Mouse (Mus musculus): ENCODE results near the gene Rgl3.

Gene Rgl3

DNA sequence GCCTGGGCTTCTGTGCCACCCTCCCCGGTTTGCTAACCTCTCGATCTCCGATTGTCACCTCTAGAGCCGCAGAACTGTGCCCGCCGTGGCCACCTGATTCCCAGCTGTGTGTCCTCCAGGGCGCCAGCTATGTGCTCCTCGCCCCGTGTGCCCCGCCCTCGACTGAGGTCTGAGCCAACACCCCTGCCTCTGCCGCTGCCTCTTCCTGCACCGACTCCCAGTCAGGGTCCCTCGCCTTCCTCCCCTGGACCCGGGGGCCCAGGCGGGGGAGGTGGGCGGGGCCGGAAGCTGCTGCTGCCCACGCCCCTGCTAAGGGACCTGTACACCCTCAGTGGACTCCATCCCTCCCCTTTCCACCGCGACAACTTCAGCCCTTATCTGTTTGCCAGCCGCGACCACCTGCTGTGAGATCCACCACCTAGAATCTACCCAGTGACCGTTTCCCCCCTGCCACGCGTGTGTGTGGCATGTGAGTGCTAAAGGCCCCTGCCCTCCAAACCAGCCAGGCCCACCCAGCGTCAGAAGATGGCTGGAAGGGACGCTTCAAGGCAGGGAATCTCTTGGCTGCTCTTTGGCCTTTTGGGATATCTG, 41.6 kb downstream of the Rgl3 start:
- no peak for DNase-seq

DNA sequence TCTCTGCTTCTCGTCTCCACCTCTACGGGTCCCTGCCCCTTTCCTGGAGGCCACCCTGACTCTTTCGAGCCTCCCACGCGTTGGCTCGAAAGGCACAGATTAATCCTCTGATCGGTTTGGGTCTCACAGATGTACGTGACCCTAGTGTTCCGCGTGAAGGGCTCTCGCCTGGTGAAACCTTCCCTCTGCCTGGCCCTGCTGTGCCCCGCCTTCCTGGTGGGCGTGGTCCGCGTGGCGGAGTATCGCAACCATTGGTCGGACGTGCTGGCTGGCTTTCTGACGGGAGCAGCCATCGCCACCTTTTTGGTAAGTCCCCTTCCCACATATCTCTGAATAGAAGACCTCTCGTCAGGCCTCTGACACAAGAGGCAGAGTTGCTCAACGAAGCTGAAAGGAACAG, 45.0 kb downstream of the Rgl3 start:
- DNase-seq = no peak

DNA sequence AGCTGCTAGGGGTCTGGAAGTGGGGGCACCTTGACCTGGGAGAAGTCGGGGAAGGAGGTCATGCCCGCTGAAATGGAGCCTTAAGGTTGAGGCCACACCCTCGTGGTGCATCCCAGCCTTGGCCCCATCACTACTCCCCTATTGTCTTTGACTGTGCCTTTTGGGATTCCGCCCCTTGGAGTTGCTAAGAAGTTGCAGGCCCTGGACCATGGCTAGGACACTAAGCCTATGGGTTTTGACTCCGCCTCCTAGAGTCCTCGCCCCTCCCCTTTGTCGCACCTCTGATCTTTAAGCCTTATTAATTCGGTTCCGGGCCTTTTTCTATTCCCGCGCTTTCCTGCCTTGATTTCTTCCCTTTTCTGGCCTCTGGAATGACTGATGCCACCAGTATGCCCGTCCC, 45.6 kb downstream of the Rgl3 start:
- no peak for DNase-seq

DNA sequence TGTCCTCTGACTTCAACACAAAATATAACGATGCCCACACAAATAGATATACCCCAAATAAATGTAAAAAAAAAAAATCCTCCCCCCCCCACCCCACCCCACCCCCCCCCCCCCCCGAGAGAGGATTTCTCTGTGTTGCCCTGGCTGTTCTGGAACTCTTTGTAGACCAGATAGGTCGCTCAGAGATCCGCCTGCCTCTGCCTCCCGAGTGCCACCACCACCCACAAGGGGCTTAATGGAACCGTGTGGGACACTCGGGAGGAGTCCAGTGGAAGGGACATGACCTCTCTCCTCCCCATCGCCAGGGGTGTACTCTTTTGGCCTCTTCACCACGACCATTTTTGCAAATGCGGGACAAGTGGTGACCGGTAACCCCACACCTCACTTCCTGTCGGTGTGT, 46.2 kb downstream of the Rgl3 start:
- no peak for DNase-seq

DNA sequence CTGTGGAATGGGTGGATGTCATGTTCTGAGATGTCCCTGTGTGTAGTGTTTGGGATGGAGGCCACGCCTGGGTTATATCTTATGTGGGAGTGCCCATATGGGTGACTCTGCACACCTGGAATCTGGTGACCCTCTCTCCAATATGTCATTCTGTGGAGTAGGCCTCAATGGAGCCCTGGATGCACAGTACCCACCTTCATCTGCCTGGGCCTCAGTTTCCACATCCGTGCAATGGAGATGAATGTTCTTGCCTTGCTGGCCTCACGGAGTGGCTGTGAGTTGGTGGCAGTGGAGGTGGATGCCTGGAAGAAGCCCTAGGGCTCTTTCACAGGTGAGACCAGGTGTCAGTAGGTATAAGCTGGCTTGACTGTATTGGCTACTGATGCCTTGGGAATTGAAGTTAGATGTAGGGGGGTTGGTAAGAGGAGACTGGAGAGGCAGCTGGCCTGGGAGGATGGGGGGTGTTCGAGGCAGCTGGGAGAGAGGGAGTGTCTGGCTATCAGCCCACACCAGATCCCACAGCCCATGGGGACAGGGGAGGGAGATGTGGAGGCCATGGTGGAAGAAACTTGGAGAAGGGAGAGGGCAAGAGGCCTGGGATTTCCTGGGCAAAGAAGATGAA, 50.9 kb downstream of the Rgl3 start:
- DNase-seq = no peak

DNA sequence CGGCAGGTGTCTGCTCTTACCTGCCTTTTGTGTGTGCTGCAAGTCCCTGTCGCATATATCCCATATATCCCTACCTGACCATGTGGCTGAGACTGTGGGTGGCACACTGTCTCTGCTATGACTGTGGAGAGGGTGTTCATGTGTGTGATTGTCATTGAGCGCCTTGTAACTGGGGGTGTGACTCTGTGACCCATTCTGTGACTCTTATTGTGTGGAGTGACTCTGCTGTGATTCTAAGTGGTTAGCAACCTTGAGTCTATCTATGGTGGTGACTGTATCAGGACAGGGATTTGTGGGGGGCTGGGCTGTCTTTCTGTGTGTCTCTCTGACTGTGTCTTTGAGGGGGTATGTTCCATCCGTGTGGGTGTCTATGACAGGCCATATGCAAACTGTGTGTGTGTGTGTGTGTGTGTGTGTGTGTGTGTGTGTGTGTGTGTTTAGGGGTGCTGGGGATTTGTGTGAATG, 51.5 kb downstream of the Rgl3 start:
- DNase-seq = no peak

DNA sequence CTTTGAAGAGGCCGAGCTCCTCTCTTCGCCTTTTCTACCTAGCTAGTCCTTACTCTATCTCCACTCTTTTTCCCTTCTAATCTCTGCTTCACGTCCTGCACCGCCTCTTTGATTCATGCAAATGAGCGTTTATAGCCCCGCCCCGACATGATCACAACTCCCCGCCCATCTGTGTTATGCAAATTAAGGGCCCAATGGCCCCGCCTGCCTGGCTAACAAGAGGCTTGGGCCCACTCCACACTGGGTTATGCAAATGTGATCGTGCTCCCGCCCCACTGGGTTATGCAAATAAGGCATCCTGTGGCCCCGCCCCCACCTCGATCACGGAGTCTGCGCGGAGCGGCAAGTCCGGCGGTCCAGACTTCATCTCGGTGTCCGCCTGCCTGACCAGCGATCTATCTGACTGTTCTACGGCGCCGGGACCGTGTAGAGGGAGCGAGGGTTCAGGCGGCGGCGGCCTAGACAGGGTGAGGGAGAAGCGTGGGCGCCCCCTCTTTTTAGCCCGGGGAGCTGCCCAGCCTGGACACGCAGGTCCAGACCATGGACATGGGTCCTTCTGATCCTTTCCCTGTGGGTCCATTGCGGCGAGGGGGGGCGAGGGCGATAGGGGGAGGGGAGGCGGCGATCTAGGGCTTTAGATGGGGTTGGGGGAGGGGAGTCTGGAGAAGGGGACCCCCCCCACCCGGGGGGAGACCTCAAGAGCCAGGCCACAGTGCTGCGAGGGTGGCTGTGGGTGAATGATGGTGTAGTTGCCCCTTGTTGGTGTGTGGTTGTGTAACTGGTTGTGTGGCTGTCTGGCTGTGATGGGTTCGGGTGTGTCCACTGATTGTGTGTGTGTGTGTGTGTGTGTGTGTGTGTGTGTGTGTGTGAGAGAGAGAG, 52.3 kb downstream of the Rgl3 start, which contains the start of gene Plppr2:
TSS of gene Plppr2 (plus strand) at position 342 of the 879 bp plus-strand sequence.
- DNase-seq = peak; percentile 99

DNA sequence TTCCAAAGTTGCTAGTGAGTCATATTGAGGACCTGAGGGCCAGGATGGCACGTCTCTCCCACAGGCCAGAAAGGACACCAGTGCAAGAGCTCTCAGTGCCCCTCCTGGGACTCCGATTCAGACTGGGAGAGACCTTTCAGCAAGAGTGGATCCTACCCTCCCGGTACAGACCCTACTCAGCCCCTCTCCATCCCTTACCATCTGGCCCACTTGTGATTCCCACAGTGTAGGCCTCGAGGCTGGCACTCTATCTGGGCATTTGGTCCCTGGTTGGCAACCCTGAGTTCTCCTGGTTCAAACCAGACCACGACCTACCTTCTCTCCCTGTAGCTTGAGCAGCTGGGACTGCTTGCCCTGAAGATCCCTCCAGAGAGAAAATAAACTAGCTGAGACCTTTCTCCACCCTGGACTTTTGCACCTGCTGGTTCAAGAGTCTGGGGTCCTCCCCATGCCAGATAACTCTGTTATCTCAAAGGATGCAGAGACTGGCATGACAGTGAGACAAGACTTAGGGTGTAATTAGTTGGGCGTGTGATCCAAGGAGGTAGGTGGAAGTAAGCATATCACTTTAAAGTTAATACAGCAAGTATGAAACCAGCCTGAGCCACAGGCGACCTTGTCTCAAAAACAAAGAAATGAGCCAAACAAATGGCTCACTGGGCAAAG, 53.6 kb downstream of the Rgl3 start:
- DNase-seq = no peak

DNA sequence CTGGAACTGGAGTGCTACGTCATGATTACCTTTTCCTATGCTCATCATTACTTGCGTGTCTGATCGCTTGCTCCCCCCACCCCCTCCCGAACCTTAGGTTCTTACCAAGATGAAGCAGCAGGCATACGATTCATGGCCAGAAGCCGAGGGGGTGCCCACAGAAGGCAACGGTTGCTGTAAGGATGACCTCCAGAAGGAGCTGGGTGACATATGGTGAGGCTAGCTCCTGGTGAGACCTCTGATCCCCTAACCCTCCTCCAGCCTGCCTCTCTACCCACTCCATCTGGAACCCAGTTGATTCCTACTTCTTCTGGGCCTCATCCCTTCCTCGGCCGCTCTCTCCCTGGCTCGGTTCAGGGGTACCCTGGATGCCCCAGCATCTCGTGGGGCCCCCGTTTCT, 55.2 kb downstream of the Rgl3 start:
- no peak for DNase-seq

DNA sequence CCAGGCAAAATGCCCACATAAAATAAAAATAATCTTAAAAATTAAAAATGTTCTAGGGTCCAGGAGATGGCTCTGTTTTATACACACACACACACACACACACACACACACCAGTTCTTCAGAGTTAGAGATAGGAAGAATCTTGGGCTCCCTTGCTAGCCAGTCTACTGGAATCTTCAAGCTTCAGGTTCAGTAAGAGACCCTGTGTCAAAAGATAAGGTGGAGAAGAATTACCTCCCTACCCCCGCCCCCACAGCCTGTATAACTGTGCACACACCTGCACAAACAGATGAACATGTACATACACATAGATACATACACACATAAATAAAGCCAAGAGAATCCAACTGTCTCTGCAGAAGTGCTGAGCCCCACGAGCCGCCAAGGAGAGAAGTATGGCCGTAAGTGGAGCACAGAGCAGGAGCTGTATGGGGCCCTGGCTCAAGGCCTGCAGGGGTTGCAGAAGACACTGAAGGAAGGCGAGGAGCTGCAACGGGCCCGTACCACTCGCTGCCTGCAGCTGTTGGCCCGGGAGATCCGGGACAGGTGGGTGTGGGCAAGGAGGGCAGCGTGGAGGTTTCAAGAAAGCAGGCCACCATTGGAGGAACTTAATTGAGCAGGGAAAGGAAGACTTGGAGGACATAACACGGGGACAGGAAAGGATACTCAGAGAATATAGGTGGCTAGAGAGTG, 56.7 kb downstream of the Rgl3 start:
- DNase-seq = no peak

DNA sequence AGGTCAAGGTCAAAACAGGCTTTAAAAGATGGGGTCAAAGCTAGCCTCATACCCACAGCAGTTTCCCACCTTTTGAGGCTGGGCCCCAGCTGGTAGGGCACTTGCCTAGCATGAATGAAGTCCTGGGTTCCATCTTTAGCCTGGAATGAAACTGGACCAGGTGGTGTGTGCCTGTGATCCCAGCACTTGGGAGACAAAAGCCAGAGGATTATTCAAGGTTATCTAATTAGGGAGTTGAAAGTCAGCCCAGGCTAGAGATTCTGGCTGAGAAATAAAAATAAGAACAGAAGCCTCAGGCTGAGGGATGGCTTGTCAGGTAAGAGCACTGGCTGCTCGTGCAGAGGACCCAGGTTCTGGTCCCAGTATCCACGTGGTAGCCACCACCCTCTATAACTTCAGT, 57.2 kb downstream of the Rgl3 start:
- DNase-seq = no peak

DNA sequence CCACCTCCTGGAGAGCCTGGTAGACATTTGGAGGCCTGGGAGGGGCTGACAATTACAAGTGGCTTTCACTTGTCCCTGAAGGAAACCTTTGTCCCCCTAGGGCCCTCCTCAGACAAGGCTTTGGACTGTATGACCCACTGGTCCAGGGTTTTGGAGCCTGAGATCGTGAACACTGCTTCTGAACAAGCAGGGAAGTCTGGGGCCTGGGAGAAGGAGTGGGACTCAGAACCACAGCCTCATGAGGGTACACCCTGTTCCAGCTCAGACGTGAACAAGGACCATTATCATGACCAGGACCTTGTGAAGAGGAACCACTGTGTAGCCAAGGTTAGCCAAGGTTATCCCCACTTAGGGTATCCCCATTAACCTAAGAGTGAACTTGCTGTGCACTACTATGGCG, 60.0 kb downstream of the Rgl3 start:
- DNase-seq = no peak

DNA sequence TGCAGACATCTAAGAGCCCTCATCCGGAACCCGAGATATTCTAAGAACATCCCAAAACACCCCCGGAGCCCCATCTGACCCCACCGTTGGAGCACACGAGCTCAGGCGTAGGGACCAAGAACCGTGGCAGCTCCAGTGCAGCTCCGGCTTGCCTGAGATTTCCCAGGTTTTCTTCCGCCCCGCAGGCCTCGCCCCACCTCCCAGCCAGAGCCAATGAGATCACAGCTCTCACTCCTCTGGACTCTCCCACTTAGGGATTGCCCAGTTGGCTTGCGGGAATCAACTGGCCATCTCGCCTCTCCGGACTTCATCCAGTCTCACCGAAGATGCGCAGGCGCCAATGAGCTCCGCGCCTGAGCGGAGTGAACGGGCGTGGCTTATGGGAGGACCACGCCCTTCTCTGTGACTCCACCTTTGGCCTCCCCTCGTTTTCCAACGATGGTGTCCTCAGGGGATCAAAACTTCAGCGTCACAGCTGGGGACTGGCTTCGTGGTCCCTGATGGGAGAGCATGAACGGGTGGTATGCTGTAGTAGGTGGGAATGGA, 62.0 kb downstream of the Rgl3 start, which contains the start of the genes Ccdc159 and Tmem205:
TSS of gene Ccdc159 (plus strand) at position 264 of the 546 bp plus-strand sequence.
TSS of gene Tmem205 (minus strand) at position 349 of the 546 bp plus-strand sequence.
- DNase-seq = peak; percentile 96

DNA sequence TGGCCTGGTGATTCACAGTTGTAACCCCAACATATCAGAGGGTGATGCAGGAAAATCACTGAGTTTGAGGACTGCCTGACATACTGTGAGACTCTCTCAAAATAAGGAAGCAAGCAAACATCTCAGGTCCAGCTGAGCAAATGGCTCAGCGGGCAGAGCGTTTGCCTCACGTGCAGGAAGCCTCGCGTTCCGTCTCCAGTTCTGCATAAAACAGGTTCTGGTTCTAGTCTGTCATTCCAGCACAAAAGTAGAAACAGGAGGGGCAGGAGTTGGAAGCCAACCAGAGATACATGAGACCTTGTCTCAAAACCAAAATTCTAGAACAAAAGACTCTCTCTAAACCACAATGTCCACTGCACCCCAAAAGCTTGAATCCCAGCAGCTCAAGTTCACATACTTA, 62.5 kb downstream of the Rgl3 start:
- no peak for DNase-seq

DNA sequence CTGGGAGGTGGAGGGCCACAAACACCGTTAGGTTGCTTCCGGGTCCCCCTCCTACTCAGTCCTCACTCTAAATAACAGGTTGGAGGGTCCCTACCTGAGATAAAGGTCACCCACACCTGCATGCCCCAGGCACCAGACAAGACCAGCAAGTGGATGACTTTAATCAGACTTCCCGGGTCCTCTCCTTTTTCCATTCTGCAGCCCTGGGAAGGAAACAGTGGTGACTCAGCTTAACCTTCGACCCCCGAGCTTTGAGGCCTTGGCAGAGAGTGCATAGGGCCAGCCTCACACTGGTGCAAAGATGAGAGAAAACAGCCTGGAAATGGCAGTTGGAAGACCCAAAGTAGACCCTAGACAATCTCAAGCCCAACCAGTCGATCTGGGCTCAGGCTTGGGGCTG, 63.1 kb downstream of the Rgl3 start:
- DNase-seq = no peak

DNA sequence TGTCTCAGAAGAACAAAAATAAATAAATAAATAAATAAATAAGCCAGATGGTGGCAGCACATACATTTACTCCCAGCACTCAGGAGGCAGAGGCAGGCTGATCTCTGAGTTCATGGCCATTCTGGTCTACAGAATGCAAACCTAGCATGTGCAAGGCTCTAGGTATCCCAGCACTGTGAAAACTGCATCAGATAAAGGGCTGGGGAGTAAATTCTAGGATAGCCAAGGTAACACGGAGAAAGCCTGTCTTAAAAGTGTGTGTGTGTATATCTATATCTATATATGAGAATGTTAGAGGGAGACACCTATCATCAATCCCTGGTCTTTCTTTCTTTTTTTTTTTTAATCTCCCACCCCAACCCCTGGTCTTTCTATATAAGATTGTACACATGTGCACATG, 63.7 kb downstream of the Rgl3 start:
- no peak for DNase-seq

DNA sequence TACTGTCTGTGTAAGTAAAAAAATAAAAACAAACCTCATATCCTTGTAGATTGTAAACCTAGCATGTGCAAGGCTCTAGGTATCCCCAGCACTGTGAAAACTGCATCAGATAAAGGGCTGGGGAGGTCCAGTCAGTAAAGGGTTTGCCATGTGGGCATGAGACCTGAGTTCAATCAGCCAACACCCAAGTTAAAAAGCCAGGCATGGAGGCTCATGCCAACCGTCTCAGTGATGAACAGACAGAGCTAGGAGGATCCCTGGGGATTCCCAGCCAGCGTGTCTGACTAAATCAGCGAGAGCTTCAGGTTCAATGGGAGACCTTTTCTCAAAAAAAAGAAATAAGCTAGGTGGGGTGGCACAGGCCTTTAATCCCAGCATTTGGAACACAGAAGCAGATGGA, 64.2 kb downstream of the Rgl3 start:
- DNase-seq = no peak

DNA sequence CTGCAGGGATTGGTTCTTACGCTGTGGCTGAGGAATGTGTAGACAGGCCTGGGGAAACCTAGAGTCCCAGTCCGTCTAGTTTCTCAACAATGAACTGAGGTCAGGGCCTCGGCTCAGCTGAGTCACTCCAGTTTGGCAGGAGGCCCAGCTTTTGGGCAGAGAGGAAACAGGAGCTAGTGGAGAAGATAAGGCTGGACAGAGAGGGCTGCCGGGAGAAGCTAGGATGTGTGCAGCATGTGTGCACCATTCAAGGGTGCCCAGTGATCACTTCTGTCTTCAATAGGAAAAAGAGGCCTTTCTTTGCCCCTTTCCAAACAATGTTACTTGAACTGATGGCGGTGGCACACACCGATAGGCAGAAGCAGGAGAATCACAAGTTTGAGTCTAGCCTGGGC, 65.2 kb downstream of the Rgl3 start:
- no peak for DNase-seq

DNA sequence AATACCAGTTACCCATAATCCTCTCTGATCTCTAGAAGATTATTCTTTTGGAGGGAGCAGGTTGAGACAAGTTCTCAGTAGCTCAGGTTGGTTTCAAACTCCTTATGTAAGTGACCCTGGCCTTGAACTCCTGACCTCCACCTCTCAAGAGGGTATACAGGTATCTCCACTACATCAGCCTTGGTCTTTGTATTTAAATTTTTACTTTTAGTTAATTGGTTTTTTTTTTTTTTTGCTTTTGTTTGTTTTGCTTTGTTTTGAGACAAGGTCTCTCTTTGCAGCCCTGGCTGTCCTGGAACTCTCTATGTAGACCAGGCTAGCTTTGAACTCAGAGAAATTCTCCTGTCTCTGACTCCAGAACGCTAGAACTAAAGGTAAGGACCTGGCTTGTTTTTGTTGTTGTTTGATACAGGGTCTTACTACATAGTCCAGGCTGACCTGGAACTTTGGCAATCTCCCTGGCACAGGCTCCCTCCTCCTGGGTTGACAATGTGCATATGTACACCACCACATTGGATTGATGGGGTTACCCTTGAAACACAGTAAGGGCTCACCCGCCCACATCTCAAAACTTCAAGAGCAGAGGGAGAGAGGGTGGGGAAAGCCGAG, 65.7 kb downstream of the Rgl3 start:
- DNase-seq = no peak

DNA sequence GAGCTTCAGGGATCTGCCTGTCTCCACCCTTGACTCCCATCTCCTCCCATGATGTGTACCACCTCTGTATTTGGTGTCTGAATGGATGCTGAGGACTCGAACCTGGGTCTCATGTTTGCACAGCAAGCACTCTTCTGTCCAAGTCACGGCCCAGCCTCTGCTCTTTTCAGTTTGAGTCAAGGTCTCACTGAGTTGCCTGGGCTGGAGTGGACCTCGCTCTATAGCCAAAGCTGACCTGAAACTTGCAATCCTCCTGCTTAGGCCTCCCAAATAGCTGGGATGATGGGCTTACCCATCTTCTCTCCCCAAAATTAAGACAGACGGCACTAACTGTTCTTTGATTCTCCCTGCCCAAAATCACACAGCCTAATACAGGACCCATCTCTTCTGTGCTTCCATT, 66.2 kb downstream of the Rgl3 start:
- no peak for DNase-seq
